Mouse (Mus musculus): ENCODE data around the gene E430018J23Rik. TPM values are rescaled to one million over a fixed set of nuclear protein-coding genes. Genes with fewer than 3 reads are reported as not detected.
"Not testable (repeated sequence)": the region's sequence is repeated elsewhere in the genome, so short reads cannot be mapped to it uniquely, and the experiment has no call there.

Gene E430018J23Rik
- 1 to 10 TPM; 2.0 to 2.4 TPM for total RNA-seq (2021)
- long read RNA-seq, experiment 1, partial matches to known transcripts: 0 of 1 reads
- long read RNA-seq, experiment 1, other reads (novel, unspliced or antisense): 0 of 1 reads
- long read RNA-seq, experiment 2: 0 reads

DNA sequence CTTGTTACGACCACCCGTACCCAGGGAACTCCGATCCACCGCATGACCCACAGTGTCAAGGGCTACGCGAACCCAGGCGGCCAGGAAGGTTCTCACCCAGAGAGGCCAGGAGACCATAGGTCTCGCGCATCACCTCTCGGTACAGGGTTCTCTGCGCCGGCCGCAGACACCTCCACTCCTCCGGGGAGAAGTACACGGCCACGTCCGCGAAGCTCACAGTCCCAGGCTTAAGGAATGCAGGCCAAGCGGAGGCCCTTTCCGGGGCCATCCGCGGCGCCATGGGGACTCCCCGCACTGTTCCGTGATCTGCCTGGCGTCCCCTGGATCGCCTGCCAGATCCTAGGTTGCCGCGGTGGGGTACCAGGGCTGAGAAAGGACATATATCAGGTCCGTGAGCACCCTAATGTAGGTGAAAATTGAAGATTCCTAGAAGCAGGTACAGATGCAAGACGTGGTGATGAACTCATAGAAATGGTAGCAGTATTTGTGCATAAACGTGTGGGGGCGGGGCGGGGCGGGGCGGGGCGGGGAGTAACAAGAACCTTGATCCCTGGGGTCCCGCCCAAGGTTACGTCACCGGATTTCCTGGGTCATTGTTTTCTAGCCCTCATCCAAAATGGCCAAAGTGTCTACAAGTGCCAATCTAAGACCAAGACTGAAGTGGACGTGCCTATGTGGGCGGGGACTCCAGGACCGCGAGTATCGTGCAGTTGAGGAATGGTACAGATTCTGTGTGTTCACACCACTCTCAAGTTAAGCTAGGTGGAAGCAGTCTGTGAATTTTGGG lies at the start of gene E430018J23Rik:
Gene E430018J23Rik (minus strand): TSS at position 473 of the 787 bp plus-strand sequence.
- intact Hi-C loops (cut with DNase I; ENCODE audit: low total_unique reads): no loop called here

DNA sequence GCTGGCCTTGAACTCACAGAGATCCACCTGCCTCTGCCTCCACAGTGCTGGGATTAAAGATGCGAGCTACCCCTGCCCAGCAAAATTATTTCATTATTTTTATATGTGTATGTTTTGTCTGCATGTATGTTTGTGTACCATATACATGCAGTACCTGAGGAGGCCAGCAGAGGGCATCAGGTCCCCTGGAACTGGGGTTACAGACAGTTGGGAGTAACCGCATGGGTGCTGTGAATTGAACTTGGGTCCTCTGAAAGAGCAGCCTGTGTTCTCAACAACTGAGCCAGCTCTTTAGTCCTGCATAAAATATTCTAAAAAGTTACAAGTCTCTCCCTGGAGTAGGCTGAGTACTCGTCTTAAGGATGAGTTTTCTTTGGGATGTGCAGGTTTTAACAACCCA lies 44.3 kb upstream of the E430018J23Rik start:
- no peak for DNase-seq
- intact Hi-C loops (cut with DNase I; ENCODE audit: low total_unique reads): no loop called here

More for the DNA sequence above, at the start of gene E430018J23Rik:
- peak; percentile 96 for DNase-seq

DNA sequence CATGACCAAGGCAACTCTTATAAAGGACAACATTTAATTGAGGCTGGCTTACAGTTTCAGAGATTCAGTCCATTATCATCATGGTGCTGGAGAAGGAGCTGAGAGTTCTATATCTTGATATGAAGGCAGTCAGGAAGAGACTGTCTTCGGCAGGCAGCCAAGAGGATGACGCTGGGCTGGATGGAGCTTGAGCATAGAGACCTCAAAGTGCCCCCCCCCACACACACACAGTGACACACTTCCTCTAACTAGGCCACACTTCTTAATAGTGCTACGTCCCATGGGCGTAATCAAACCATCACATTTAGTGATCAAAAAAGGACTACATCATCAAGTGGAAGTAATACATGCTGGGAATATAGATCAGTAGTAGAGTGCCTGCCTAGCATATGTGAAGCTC lies 41.8 kb upstream of the E430018J23Rik start:
- intact Hi-C loops (cut with DNase I; ENCODE audit: low total_unique reads): no loop called here
- DNase-seq: no peak

DNA sequence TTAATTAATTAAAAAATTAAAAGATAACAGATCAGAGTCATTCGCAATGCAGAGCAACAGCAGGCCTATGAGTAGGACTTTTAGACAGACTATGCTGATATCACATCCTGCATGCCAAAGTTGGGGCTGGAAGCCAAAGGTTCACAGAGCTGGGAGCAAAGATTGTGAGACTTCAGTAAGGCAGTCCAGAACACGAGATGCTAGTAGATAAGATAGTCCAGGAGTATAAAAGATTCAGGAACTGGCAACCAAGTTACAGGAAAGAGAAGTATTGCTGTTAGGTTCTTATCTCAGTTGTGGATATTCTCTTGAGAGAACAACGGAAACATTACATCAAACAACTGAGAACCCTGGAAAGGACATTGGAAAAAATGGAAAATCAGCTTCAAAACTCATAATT lies 32.9 kb upstream of the E430018J23Rik start:
- intact Hi-C loops (cut with DNase I; ENCODE audit: low total_unique reads): no loop called here
- no peak for DNase-seq

DNA sequence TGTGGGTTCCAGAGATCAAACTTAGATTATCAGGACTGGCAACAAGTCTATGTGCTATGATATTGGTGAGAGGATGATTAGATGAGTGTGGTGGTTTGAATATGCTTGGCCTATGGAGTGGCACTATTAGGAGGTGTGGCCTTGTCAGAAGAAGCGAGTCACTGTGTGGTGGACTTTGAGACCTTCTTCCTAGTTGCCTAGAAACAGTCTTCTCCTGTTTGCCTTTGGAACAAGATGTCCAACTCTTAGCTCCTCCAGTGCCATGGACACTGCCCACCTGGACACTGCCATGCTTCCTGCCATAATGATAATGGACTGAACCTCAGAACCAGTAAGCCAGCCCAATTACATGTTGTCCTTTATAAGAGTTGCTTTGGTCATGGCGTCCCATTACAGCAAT lies 32.5 kb upstream of the E430018J23Rik start:
- intact Hi-C loops (cut with DNase I; ENCODE audit: low total_unique reads): no loop called here
- no peak for DNase-seq

DNA sequence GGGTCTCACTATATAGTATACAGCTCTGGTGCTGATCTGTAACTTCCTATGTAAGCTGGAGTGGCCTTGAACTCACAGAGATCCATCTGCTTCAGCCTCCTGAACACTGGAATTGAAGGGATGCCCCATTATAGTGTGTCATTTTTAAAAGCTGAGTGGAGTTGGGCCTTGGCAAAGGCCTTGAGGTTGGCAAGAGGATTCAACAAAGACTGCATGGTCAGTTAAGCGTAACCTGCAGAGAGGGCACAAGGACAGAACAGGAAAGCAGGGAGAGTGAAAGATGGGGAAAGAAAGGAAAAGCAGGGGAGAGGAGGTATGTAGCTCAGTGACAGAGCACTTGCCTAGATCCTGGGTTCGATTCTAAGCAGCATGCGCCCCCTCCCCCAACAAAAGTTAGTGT lies 31.9 kb upstream of the E430018J23Rik start:
- no peak for DNase-seq
- intact Hi-C loops (cut with DNase I; ENCODE audit: low total_unique reads): no loop called here

DNA sequence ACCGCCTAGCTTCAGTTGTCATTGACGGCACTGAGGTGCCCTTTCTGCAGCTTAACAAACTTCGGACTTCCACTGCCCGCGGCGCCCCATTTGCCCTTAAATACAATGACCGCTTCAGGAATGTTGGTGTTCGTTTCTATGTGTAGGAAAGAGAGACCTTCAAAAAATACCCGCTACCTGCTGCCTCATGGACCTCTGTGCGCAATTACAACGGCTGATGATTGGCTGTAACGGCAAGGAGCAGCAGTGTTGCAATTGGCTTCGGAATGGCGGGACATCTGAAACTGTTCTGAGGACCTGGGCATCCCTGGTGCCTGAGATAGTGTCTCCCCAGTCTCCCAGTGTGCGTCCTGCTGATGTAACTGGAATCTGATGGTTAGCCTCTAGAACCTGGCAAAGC lies 28.8 kb upstream of the E430018J23Rik start:
- intact Hi-C loops (cut with DNase I; ENCODE audit: low total_unique reads): no loop called here

DNA sequence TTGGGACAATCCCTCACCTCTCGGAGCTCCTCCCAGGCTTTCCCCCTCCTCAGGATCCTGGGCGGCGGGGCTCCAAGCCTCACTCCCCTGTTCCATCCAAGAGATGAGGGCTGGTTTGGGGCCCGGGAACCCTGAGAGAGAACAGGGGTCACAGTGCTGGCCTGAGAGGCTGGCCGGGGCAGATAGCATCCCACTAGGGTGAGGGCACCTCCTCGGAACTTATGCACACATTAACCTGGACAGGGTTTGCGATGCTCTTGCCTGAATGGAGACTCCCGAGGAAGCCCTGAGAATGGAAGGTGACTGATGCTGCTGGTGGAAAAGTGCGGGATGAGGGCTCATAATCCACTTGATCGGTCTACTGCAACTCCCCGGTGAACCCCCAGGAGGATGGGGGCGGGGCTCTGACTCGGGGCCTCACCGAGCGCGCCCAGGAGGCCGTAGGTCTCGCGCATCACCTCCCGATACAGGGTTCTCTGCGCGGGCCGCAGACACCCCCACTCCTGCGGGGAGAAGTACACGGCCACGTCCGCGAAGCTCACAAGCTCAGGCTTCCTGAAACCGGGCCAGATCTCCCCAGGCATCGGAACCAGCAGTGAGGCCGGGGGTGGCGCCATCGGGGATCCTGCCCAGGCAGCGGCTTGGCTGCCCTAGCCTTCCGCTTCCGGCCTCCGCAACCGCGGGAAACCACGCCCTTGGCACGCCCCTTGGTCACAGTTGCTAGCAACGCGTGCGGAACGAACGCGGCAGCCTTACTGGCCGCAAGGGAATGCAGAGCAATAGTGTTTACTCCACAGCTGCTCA lies 28.2 kb upstream of the E430018J23Rik start, which contains the start of gene Zfp688:
Gene Zfp688 (minus strand): TSS at position 681 of the 804 bp plus-strand sequence.
- intact Hi-C loops (cut with DNase I; ENCODE audit: low total_unique reads): no loop called here

More for the DNA sequence above, 28.8 kb upstream of the E430018J23Rik start:
- DNase-seq: no peak

DNA sequence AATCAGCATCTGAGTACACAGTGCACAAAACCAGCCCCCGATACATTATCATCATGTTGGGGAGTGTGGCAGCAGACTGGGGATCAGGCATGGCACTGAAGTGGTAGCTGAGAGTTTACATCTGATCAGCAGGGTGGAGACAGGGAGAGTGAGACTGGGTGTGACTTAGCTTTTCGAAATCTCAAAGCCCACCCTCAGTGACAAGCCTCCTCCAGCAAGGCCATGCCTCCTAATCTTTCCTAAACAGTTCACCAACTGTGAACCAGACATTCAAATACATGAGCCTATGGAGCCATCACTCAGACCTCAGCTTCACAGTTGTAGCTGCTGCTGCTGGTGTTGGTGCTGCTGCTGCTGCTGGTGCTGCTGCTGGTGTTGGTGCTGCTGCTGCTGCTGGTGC lies 18.0 kb upstream of the E430018J23Rik start:
- intact Hi-C loops (cut with DNase I; ENCODE audit: low total_unique reads): no loop called here
- no peak for DNase-seq

More for the DNA sequence above, 28.2 kb upstream of the E430018J23Rik start, which contains the start of gene Zfp688:
- peak; percentile 96 for DNase-seq

DNA sequence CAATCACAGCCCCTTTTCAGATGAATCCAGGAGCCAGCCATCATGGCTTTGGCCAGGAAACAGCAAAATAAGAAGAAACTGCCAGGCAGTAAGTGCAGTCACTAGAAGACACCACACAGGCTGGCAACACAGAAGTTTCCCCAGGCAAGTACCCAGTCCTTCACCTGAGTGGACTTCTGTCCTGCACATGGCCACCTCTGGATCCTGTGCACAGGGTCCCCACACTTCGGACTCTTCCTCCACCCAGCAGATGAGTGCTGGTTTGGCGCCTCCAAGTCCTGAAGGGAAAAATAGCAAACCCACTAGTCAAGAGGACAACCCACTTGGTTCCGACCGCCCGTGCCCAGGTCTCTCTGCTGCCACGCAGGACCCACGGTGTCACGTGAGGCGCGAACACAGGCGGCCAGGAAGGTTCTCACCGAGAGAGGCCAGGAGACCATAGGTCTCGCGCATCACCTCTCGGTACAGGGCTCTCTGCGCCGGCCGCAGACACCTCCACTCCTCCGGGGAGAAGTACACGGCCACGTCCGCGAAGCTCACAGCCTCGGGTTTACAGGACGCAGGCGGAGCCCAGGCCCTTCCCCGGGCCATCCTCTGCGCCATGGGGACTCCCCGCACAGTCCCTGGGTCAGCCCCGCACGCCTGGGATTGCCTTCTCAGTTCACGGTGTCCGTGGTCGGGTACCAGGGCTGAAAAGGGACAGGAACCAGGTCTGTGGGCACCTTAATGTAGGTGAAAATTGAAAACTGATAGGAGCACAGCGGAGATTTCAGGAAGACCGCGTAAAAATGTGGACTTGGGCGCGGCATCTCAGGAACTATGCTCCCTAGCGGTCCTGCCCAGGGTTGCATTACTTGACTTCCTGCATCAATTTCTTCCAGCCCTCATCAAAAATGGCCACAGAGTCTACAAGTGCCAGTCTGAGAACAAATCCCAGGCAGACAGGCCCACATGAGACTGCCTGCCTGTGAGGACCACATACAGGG lies 12.9 kb upstream of the E430018J23Rik start, which contains the start of gene Zfp764:
Gene Zfp764 (minus strand): TSS at position 821 of the 986 bp plus-strand sequence.
- intact Hi-C loops (cut with DNase I; ENCODE audit: low total_unique reads): not testable (repeated sequence)
- DNase-seq: peak; percentile 83

DNA sequence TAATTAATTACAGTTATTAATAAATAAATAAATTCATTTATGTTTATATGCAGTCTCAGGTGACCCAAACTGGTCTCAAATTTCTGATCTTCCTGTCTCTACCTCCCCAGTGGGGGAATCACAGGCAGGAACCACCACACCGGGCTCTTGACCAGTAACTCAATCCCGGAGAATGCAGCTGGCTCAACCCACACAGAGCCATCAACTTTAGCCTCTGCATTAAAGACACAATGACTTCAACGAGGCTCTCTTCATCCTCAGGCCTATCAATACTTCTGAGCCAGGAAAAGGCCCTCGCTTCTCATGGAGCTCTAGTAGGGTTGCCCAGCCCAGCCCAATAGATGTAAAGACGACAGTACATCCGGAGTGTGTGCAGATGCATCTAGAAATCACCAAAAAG lies 10.7 kb upstream of the E430018J23Rik start:
- DNase-seq; intact Hi-C loops (cut with DNase I; ENCODE audit: low total_unique reads): not testable (repeated sequence)

DNA sequence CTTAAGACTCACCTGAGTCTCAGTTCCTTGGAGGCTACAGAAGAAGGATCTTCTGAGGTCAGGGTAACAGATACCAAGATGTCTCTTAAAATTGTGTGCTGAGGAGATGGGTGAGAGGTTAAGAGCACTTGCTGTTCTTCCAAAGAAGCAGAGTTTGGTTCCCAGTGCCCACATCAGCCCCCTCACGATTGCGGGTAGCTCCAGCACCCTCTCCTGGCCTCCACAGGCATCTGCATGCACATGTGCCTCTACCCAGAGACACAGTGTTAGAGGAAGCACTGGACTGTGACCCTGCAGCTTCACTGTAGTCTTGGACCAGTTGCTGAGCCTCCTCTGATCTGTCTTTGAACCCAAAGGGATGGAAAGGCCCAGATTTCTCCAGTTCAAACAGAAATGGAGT lies 9.6 kb upstream of the E430018J23Rik start:
- intact Hi-C loops (cut with DNase I; ENCODE audit: low total_unique reads): no loop called here

DNA sequence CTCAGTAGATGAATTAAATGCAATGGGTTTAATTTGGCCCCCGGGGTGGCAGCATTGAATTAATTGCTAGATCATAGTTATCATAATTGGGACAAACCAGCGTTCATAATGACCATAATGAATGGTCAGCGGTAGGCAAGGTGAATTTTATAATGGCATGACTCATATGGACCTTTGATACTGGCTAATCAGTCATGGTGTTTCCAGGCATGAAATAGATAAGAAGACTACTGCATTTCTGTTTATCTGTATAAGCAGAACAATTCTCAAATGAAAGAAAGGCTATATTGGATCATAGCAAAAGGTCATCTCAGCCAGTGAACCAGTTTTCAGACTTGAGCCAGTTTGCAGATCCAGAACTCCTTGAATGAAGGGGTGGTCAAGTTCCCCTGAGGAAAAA lies 6.9 kb upstream of the E430018J23Rik start:
- no peak for DNase-seq
- intact Hi-C loops (cut with DNase I; ENCODE audit: low total_unique reads): no loop called here

More for the DNA sequence above, 9.6 kb upstream of the E430018J23Rik start:
- DNase-seq: no peak

DNA sequence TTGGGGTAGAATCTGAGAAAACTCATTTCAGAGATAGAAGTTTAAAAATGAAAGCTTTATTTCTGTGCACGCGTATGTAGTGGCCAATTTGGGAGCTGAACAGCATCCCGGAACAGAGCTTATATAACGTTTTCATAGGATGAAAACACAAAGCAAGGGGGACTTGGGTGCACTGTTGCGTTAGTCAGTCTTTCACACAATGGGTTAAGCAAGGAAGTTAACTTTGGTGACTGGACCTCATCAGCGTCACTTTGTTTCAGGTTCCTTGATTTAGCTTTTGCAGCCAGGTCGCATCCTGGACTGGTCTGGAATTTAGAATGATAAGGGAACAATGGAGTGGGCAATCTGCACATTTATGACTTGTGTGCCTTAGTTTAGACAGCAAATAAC lies 510 bp upstream of the E430018J23Rik start:
- intact Hi-C loops (cut with DNase I; ENCODE audit: low total_unique reads): no loop called here
- no peak for DNase-seq

DNA sequence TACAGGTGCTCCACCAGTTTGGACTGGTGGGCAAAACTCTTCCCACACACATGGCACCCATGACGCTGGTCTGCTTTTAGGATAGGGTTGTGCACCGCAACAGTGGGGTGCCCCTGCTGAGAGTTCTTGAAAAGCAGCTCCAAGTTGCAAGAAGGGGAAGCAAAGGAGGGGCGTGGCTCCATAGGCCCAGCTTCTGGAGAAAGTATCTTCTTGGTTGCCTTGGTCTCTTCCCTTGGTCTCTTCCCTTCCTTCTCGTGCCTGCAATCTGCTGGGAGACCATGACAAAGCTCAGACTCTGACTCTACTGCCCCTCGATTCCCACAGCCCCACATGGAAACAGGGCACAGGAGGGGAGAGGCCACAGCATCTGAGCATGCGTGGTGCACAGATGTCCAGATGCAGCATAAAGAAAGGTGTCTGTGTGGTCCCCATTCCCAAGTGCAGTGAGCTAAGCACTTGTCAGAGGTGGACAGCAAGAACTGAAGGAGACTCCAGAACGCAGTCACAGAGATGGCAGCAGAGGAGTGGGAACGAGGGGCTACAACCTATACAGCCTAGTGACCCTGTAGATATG lies 1.1 kb downstream of the E430018J23Rik start:
- intact Hi-C loops (cut with DNase I; ENCODE audit: low total_unique reads): no loop called here

DNA sequence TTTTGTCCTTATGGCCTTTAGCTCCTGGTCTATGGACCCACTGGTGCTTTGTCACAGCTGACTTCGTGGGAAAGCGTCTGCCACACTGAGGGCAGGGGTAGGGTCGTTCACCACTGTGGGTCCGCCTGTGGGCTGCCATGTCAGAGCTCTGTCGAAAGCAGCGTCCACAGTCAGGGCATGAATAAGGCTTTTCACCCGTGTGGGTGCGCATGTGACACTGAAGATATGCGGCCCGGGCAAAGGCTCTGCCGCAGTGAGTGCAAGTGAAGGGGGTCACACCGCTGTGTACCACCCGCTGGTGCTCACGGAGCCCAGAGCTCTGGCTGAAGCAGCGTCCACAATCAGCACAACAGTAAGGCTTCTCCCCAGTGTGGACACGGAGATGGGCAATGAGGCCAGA lies 1.9 kb downstream of the E430018J23Rik start:
- DNase-seq: no peak
- intact Hi-C loops (cut with DNase I; ENCODE audit: low total_unique reads): no loop called here

More for the DNA sequence above, 1.1 kb downstream of the E430018J23Rik start:
- DNase-seq: no peak

DNA sequence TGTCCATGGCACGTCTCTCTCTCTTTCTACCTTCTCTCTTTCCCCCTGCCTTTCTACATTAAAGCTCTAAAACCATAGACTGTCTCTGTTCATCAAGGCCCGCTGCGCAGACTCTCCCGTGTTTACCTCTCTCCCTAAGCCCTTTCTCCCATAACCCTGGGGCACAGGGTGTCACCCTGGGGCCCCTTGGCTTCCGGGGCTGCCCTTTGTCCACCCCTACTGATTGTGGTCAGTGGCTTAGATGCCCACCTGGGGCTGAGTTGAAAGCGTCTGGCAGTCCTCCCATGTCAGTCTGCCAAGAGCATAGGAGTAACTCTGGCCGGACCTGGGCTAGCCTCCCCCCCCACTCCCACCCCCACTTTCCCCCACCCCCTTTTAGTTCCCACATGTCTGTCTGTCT lies 3.1 kb downstream of the E430018J23Rik start:
- DNase-seq: no peak
- intact Hi-C loops (cut with DNase I; ENCODE audit: low total_unique reads): no loop called here

DNA sequence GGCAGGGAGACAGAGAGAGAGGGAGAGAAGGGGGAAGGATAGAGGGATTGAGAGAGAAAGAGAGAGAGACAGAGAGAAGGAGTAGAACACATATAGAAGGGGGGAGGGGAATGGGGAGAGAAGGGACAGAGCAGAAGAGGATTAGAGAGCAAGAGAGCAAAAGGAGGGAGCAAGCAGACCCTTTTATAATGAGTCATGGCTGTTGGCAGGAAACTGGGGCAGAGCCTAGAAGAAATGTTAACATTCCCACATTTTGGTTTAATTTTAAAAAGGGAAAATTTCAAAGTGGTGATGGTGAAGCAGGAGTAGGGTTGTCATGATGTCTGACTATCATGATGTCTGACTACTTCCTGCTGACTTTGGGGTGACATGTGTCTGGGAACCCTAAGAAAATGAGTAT lies 5.2 kb downstream of the E430018J23Rik start:
- DNase-seq; intact Hi-C loops (cut with DNase I; ENCODE audit: low total_unique reads): not testable (repeated sequence)
